Mouse (Mus musculus): ENCODE data around the gene Nudt15. TPM values are rescaled to one million over a fixed set of nuclear protein-coding genes. Genes with fewer than 3 reads are reported as not detected.

Gene Nudt15
- total RNA-seq, 2 experiments from 2014 or later, result 6.4 to 9.6 TPM

DNA sequence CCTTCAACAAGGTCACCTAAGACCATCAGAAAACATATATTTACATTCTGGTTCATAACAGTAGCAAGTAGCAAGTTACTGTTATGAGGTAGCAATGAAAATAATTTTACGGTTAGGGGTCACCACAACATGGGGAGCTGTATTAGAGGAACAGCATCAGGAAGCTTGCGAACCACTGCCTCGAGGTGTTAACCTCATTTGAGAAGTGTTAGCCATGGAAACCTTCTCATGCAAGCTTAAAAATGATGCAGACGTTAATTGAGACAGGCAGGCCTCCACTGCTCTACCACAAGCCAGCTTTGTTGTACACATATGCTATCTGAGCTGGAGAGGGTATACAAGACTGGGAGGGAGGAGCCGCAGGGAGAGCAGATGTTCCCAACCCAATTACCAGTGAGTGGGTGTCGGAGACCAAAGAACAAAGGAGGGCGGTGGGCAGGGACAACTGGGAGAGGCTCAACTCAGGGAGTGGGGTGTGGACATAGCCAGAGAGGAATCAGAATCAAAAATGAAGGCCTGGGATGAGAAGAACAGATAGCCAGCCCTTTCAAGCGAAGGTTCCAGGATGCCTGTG lies 71.6 kb downstream of the Nudt15 start:
- DNase-seq (ENCODE audit: low spot score), result peak; percentile 19
- intact Hi-C loops (cut with DNase I), result loop anchor here (2.0 kb wide), 1 partner anchor 26 kb away; no protein-coding TSS in a partner anchor

DNA sequence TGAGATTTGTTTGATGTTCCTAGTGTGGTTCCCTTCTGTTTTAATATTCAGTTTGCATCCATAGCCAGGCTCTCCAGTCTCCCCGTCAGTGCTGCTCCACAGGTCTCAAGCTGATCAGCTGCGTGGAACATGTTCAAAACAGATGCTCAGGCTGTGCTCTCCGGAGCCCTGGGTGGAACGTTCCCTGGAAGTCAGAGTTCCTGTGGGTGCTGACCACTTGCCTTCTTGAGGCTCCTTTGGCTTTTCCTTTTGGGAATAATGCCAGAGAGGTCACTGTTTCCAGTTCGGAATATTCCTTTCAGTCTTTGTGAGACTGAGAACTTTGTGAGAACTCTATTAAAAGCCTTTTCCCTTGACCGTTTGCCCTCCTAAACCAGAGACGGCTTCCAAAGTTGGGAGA lies 72.5 kb downstream of the Nudt15 start:
- peak; percentile 46 for DNase-seq (ENCODE audit: low spot score)
- intact Hi-C loops (cut with DNase I), result loop anchor here (2.0 kb wide), 2 partner anchors 149 to 371 kb away; no protein-coding TSS in a partner anchor

DNA sequence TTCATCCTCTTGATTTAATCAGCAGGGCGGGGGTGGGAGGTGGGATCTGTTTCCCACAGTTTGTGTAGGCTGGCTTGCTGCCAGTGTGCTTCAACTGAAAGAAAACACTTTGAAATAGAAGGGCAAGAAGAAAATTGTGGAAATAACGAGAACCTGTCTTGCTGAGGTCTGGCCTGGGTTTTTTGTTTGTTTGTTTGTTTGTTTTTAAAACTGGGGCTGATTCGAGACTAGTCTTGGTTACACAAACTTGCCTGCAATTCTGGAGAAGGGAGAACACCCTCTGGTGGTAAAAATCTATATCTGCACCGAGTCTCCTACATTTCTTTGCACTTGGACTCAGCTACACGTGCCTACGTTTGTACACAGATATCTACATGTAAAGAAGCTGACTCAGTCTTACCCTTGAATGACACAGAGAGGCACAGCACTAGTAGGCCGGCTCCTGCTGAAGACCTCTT lies 73.4 kb downstream of the Nudt15 start:
- DNase-seq (ENCODE audit: low spot score), result no peak

DNA sequence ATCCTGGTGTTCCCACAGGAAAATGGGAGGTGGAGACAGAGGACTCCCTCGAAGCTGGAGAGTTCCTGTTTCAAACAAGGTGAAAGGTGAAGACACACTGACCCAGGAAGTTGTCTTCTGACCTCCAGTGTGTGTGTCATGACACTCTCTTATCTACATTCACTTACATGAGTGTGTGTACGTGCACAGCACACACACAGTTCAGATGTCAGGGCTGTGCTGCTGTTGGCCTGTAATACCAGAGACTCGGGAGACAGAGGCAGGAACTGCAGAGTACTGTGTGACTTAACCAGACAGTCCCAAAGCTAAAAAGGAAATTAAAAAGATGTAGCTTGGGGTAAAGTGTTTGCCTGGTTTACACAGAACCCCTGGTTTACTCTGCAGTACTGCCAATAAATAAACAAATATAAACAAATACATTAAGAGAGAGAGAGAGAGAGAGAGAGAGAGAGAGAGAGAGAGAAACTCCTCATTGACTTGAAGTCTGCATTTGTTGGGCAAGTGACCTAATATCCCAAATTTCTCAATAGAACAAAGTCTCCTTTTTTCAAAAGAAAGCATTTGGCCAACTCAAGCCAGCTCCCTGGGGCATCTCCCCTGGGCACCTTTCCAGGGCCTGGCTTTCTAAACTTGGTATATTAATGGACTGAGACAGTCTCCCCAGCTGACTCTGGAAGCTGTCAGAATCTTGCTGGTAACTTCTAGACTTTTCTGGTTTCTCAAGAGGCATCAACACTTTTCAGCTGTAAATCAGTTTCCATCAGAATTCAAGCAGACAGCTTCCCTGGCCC lies 74.2 kb downstream of the Nudt15 start:
- peak; percentile 62 for DNase-seq (ENCODE audit: low spot score)
- intact Hi-C loops (cut with DNase I), result loop anchor here (1.0 to 2.0 kb wide), 3 partner anchors 89 to 369 kb away; partner anchors contain the start of gene Itm2b

More for the DNA sequence above, 73.4 kb downstream of the Nudt15 start:
- intact Hi-C loops (cut with DNase I), result loop anchor here (1.0 to 2.0 kb wide), 3 partner anchors 89 to 370 kb away; partner anchors contain the start of gene Itm2b

DNA sequence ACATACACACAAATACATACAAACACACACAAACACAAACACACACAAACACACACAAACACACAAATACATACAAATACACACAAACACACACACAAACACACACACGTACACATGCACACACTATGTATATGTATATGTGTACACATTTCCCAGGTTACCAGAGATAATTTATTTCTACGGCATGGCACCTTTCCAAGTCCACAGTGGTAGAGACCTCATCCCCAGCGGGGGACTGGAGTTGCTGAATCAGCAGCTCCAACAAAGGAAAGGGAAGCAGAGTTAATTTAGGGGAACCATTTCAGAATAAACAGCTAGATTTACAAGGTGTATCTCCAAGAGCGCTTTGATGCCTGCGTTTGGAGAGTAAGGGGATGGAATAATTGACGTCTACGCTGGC lies 75.8 kb downstream of the Nudt15 start:
- DNase-seq (ENCODE audit: low spot score), result no peak
- intact Hi-C loops (cut with DNase I), result no loop called here

DNA sequence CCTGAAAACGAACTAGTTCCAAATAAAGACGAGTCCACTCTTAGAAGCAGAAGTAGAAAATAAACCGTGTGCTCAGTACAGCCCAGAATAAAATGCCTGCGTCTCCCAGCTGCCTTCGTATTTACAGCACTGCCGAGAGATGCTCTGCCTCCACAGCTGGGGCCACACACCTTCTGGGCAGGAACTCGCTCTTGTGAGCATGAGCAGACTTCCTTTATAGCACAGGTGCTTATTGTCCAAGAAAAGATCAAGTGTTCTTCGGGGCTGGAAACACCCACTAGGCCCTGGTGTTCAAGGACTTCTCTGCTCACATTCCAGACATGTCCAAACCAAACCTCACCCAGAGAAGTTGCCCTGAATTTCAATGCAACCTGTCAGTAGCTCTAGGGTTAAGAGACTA lies 77.4 kb downstream of the Nudt15 start:
- intact Hi-C loops (cut with DNase I), result no loop called here
- DNase-seq (ENCODE audit: low spot score), result no peak

DNA sequence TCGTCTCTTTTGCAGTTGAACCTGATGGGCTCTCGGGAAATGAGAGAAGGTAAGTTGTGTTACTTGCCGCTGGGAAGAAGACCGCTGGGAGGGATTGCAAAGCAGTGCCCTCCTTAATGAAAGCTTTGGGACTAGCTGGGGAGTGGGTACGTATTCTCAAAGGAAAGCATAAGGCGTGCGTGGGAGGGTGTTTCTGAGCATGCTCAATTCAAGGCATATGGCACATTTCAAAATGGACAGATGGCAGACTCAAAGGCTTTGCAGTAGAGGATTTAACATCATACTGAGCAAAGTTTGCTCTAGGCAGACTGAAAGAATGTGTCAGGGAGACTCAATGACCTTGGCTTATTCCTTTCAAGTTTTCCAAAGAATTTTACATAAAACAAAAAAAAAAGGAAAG lies 78.5 kb downstream of the Nudt15 start:
- intact Hi-C loops (cut with DNase I), result loop anchor here (5.0 kb wide), 1 partner anchor 42 kb away; no protein-coding TSS in a partner anchor
- DNase-seq (ENCODE audit: low spot score), result no peak

Other genes with a start within 250 kb of the Nudt15 start
- 10 to 100 TPM; 16.4 to 18.7 TPM for gene Rb1, start 222.4 kb downstream of the Nudt15 start, total RNA-seq (2021)
- 100 to 1,000 TPM; 627 to 640 TPM for gene Itm2b, start 163.0 kb downstream of the Nudt15 start, total RNA-seq (2021)
- 10 to 100 TPM; 21.4 to 22.4 TPM for gene Med4, start 38.2 kb downstream of the Nudt15 start, total RNA-seq (2021)
- gene Sucla2, start 22.9 kb downstream of the Nudt15 start, total RNA-seq (2021), result 100 to 1,000 TPM; 787 to 854 TPM
- not detected for gene Gm21750, start 113.0 kb upstream of the Nudt15 start, total RNA-seq (2021)